Mouse (Mus musculus): ENCODE measurements at regions not wholly inside any gene's neighbourhood (a gene's known extent, or its start where the extent isn't known, plus 50 kb on each side); places are given as distances from the start of the nearest gene placed in this dataset.

DNA sequence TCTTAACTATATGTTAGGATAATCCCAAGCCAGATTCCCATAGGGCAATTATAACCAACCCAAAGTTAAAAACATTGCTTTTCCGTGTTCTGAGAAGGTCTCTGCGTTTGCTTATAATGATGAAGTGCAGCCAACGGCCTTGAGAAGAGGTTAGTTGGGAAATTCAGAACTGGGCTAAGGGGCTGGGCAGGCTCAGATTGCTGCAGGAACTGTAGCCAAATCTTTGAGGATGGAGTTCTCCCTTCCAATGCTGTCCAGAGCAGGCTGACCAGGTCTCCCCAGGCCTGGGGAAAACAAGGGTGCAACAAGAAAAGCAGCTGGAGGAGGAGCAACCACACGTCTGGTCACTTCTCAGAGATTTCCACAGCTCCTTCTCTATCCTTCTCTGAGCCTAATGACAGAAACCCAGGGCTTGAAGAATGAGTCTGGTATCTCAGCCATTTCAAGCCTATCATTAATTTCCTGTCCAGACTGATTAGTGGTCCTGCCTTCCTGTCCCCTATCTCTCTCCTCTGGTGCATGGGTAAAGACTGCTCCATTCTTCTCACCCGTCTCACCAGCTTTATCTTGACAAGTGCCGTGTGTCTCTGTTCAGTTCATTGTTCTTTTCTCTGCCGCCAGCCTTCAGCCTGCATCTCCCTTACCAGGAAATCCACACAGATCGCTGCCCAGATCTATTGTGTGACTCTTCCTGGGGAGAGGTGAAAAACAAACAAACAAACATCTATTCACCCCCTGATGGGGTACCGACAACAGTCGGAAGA is 255.2 kb downstream of the Sipa1l2 start:
- no peak for DNase-seq (ENCODE audit: low spot score)
- H3K4me1 ChIP-seq (replicated peaks; ENCODE audit: control insufficient read depth, insufficient read depth, low read length) = peaks cover 17% of the 10 kb centered on the region
- H3K9me3 ChIP-seq (ENCODE audit: control insufficient read depth, low read length) = no peaks in the 10 kb centered on the region
- no peak overlapping the region for H3K4me3 ChIP-seq (replicated peaks; ENCODE audit: low read length)
- no peak for ATAC-seq (ENCODE audit: low FRiP score)
- peaks cover 7% of the 10 kb centered on the region; the same call in 1 of the 2 replicates for H3K27me3 ChIP-seq (ENCODE audit: control insufficient read depth, insufficient read depth, low read length)
- H3K9ac ChIP-seq = no peak overlapping the region
- no peak overlapping the region for H3K27ac ChIP-seq
- no peak overlapping the region for H3K4me2 ChIP-seq (replicated peaks)
- WGBS = 46% methylated on average over 10 of the region's 10 CpGs
- no peaks in the 10 kb centered on the region for H3K36me3 ChIP-seq (replicated peaks; ENCODE audit: control insufficient read depth, insufficient read depth)

- H3K36me3 ChIP-seq (replicated peaks; ENCODE audit: control insufficient read depth, insufficient read depth) = no peaks in the 10 kb centered on the region
- peaks cover 7% of the 10 kb centered on the region; the same call in 1 of the 2 replicates for H3K27me3 ChIP-seq (ENCODE audit: control insufficient read depth, insufficient read depth, low read length)
- H3K4me3 ChIP-seq (replicated peaks; ENCODE audit: low read length) = no peak overlapping the region
- no peak overlapping the region for H3K4me2 ChIP-seq (replicated peaks)
- H3K4me1 ChIP-seq (replicated peaks; ENCODE audit: control insufficient read depth, insufficient read depth, low read length) = peaks cover 17% of the 10 kb centered on the region
- ATAC-seq (ENCODE audit: low FRiP score) (no peak), DNase-seq (ENCODE audit: low spot score) (no peak)
- H3K27ac ChIP-seq = no peak overlapping the region
- no peaks in the 10 kb centered on the region for H3K9me3 ChIP-seq (ENCODE audit: control insufficient read depth, low read length)
- 41% methylated on average over 11 of the region's 11 CpGs for WGBS
- no peak overlapping the region for H3K9ac ChIP-seq
These were observed 257.4 kb downstream of the Disc1 start for GRCm38 (mm10) chr8:125311228-125312053.

Data from hindbrain, embryonic 14.5 days (tissue).